Mouse (Mus musculus): Measurements from ENCODE around the gene Spryd7.

DNA sequence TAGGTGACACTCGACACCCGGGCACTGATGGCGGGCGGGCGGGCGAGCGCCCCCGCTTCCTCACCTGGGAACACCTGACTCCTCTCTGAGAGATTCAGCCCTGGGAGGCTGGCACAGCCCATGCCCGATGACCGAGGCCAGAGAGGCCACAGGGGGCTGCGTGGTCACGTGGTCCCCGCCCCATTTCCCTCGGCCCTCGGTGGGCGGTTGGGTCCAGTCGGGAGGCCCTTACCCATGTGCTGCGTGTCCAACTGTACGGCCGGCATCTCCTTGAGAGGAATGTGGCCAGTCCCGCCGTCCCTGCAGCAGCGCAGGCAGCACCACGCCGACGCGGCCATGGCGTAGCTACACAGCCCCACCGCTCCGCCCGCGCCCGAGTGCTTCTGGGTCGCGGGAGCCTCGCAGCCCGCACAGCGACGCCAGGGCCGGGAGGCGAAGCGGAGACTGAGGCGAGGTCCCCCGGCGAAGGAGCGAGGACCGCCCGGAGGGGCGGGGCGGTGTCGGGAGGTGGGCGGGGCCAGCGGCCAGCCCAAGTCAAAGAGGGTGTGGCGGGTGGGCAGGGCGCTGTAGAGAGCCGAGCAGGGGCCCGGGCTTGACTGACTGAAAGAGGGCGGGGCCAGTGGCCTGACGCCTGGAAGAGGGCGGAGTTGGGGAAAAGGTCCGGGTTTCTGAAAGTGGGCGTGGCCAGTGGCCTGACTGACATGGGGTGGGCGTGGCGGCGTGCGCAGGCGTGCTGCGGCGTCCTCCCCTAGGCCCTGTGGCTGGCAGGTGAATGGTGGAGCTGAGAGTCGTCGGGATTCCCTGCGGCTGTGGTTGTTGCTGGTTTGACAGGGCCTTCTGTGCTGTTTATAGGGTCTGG, at the start of gene Spryd7:
- no peak for TF ChIP-seq CTCF (IDR thresholded peaks at IDR 0.05; ENCODE audit: extremely low read depth, insufficient read depth, insufficient read length, insufficient replicate concordance)
- TF ChIP-seq POLR2A (IDR thresholded peaks at IDR 0.05; ENCODE audit: low read depth, low read length): peak; percentile 79
